Mouse (Mus musculus) megakaryocyte progenitor cell, adult 5-6 weeks (primary cell): ENCODE measurements around the gene Krt42. TPM values are rescaled to one million over a fixed set of nuclear protein-coding genes. Genes with fewer than 3 reads are reported as not detected.

Experiments used
- total RNA-seq, 2 experiments: library from RNA; stranded (forward) in 1 of 2; stranded (reverse) in 1 of 2; fragments of 157-497, 149-512 nt in 1 of 2; fragments of 200-1000 nt in 1 of 2; gene quantifications; 2 replicates each; pipeline versions ENCODE4 v1.2.3 to v1.2.4; 2015 to 2017

The Krt42 gene
- total RNA-seq, 2 experiments from 2014 or later: not detected

Other genes with a start within 250 kb of the Krt42 start
- not detected in 2 replicates for gene Krt33b, start 240.0 kb downstream of the Krt42 start, total RNA-seq (2015)
- not detected in 2 replicates for gene Krt33b, start 240.0 kb downstream of the Krt42 start, total RNA-seq (2017)
- not detected in 2 replicates for gene Krt34, start 228.3 kb downstream of the Krt42 start, total RNA-seq (2015)
- gene Krt34, start 228.3 kb downstream of the Krt42 start, total RNA-seq (2017): not detected in 2 replicates
- gene Krt31, start 219.3 kb downstream of the Krt42 start, total RNA-seq (2015): not detected in 2 replicates
- gene Krt31, start 219.3 kb downstream of the Krt42 start, total RNA-seq (2017): not detected in 2 replicates
- not detected in 2 replicates for gene Krt32, start 181.6 kb downstream of the Krt42 start, total RNA-seq (2015)
- gene Krt32, start 181.6 kb downstream of the Krt42 start, total RNA-seq (2017): not detected in 2 replicates
- gene Krt35, start 173.6 kb downstream of the Krt42 start, total RNA-seq (2015): not detected in 2 replicates
- not detected in 2 replicates for gene Krt35, start 173.6 kb downstream of the Krt42 start, total RNA-seq (2017)
- not detected in 2 replicates for gene Krt36, start 164.2 kb downstream of the Krt42 start, total RNA-seq (2015)
- not detected in 2 replicates for gene Krt36, start 164.2 kb downstream of the Krt42 start, total RNA-seq (2017)
- gene Krt13, start 148.3 kb downstream of the Krt42 start, total RNA-seq (2015): not detected in 2 replicates
- gene Krt13, start 148.3 kb downstream of the Krt42 start, total RNA-seq (2017): not detected in 2 replicates
- gene Krt15, start 133.9 kb downstream of the Krt42 start, total RNA-seq (2015): not detected in 2 replicates
- gene Krt15, start 133.9 kb downstream of the Krt42 start, total RNA-seq (2017): not detected in 2 replicates
- gene Krt19, start 121.2 kb downstream of the Krt42 start, total RNA-seq (2015): not detected in 2 replicates
- gene Krt19, start 121.2 kb downstream of the Krt42 start, total RNA-seq (2017): not detected in 2 replicates
- not detected in 2 replicates for gene Krt9, start 76.6 kb downstream of the Krt42 start, total RNA-seq (2015)
- not detected in 2 replicates for gene Krt9, start 76.6 kb downstream of the Krt42 start, total RNA-seq (2017)
- not detected in 2 replicates for gene Krt14, start 62.3 kb downstream of the Krt42 start, total RNA-seq (2015)
- gene Krt14, start 62.3 kb downstream of the Krt42 start, total RNA-seq (2017): not detected in 2 replicates
- gene Krt16, start 21.0 kb downstream of the Krt42 start, total RNA-seq (2015): not detected in 2 replicates
- not detected in 2 replicates for gene Krt16, start 21.0 kb downstream of the Krt42 start, total RNA-seq (2017)
- gene Krt17, start 8.8 kb downstream of the Krt42 start, total RNA-seq (2015): not detected in 2 replicates
- gene Krt17, start 8.8 kb downstream of the Krt42 start, total RNA-seq (2017): not detected in 2 replicates
- 1,262 and 1,322 TPM in 2 replicates for gene Eif1, start 50.0 kb upstream of the Krt42 start, total RNA-seq (2015)
- gene Eif1, start 50.0 kb upstream of the Krt42 start, total RNA-seq (2017): 95.6 and 142 TPM in 2 replicates
- not detected in 2 replicates for gene Gast, start 64.5 kb upstream of the Krt42 start, total RNA-seq (2015)
- gene Gast, start 64.5 kb upstream of the Krt42 start, total RNA-seq (2017): not detected in 2 replicates
- not detected in 2 replicates for gene Hap1, start 86.3 kb upstream of the Krt42 start, total RNA-seq (2015)
- not detected in 2 replicates for gene Hap1, start 86.3 kb upstream of the Krt42 start, total RNA-seq (2017)
- 1.5 and 4.0 TPM in 2 replicates for gene Jup, start 127.9 kb upstream of the Krt42 start, total RNA-seq (2015)
- 1.4 and 2.5 TPM in 2 replicates for gene Jup, start 127.9 kb upstream of the Krt42 start, total RNA-seq (2017)
- 0.05 TPM in 1 of 2 replicates, not detected in the other for gene P3h4, start 145.0 kb upstream of the Krt42 start, total RNA-seq (2015)
- gene P3h4, start 145.0 kb upstream of the Krt42 start, total RNA-seq (2017): 0.08 TPM in 1 of 2 replicates, not detected in the other
- gene Fkbp10, start 145.8 kb upstream of the Krt42 start, total RNA-seq (2015): not detected in 2 replicates
- gene Fkbp10, start 145.8 kb upstream of the Krt42 start, total RNA-seq (2017): not detected in 2 replicates
- gene Nt5c3b, start 171.9 kb upstream of the Krt42 start, total RNA-seq (2015): 21.4 and 32.9 TPM in 2 replicates
- gene Nt5c3b, start 171.9 kb upstream of the Krt42 start, total RNA-seq (2017): 31.8 and 37.3 TPM in 2 replicates
- gene Klhl10, start 172.0 kb upstream of the Krt42 start, total RNA-seq (2015): not detected in 2 replicates
- 0.10 and 0.33 TPM in 2 replicates for gene Klhl10, start 172.0 kb upstream of the Krt42 start, total RNA-seq (2017)
- gene Klhl11, start 202.9 kb upstream of the Krt42 start, total RNA-seq (2015): 9.8 and 14.0 TPM in 2 replicates
- 17.2 and 24.1 TPM in 2 replicates for gene Klhl11, start 202.9 kb upstream of the Krt42 start, total RNA-seq (2017)